Mouse (Mus musculus) mature B cell (primary cell): Measurements from ENCODE around the gene Cdh15.

Experiments
- in situ Hi-C: fragments of 300-500 bp; cut with MboI; formaldehyde crosslinking; loops from 2 replicates; pipeline ENCODE4 v1.14.3; 2019

Gene Cdh15

DNA sequence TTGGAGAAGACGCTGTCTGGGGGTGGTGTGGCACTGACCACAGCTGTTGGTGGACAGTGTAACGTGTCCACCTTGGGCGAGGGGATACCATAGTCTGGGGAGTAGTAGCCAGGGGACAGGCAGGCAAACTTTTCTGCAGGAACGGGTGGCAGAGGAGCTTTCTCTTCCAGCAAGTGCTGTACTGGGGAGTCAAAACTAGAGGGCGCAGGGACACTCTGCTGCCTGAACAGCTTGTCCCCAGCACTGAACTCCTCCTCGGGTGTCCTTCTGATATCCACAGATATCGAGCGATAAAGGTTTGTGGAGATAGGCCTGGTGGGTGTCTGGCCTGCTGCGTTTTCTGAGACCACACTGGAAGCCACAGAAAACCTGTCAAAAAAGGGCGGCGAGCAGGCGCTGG lies 43.7 kb downstream of the Cdh15 start:
- in situ Hi-C loops = no loop called here

DNA sequence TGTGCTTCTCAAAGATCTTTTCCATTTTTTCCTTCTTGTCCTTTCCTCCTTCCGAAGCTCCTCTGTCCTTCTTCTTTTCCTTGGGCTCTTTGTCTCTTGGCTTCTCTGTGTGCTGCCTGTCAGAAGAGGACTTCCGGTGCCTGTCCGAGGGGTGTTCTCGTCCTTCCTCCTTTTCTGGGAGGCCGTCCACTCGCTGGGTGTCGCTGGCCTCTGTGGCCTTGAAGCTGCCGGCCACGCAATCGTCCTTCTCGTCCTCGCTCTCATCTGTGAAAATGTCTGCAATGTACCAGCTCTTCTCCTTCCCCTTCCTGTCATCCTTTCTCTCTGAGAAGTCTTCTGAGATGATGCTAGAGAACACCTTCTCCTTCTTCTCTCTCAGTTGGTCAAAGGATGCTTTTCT lies 45.7 kb downstream of the Cdh15 start:
- in situ Hi-C loops = no loop called here

DNA sequence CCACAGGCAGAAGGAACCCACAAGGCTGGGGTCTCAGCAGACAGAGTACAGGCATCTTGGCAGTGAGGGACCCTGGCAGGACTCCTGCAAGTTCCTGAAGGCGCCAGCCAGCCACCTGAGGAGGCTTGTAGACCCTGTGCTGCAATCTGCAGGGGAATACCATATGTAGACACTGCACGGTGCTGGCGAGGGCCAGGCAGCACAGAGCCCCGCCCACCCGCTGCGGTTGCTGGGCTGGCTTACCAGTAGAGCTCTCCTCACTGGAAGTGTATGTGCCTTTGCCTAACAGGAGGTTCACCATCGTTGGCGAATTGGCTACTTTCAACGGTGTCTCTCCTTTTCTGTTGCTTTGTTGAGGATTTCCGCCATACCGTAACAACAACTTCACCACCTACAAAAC lies 48.6 kb downstream of the Cdh15 start:
- in situ Hi-C loops = no loop called here

DNA sequence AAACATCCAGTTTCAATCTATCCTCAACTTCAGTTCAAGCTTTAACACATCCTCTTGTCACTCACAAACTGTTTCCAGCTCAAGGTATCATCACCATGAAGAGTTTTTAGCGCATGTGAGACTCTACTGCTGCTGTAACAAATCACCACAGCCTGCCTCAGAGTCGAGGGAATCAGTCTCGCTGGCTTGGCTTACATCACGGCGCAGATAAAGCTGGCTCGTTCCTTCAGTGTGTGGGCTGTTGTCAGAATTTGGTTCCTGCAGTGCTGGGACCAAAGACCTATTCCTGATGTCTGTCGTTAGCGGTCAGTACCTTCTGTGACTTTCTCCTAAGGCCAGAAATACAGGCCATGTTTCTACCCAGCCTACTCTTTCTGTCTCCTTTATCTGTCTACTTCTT lies 49.4 kb downstream of the Cdh15 start:
- in situ Hi-C loops = no loop called here

DNA sequence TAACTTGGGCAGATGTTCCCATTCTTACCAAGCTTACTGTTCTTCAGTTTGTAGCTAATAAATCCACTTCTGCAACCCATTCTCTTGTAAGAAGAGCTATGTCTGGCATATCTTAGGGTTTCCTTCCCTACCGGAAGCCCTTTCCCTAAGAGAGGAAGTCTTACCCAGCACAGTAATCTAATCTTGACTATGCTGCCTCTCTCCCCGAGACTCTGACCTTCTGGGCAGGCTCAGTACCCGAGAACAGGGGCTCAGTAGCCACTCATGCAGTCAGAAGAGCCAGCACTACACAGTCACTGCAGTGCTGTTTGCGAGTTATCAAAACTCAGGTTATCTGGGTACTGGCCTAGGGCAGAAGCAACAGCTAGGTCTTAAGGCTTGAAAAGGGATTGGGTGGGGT lies 50.3 kb downstream of the Cdh15 start:
- in situ Hi-C loops = no loop called here

DNA sequence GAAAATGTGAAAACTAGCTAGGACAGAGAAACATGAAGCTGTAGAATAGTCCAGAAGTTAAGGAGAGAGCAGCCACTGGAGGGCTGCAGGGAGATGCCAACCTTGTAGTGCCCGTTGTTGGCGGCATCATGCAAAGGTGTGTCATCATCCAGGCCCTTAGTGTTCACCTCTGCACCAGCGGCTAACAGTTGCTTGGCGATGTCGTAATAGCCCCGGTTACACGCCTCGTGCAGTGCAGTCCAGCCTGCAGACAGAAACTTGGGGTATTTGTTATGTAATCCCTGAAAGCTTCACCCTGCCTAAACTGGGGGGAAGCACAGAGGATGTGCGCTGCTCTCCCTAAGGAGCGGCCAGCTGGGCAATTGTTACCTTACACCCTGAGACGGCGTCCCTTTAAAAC lies 50.7 kb downstream of the Cdh15 start:
- in situ Hi-C loops = no loop called here

DNA sequence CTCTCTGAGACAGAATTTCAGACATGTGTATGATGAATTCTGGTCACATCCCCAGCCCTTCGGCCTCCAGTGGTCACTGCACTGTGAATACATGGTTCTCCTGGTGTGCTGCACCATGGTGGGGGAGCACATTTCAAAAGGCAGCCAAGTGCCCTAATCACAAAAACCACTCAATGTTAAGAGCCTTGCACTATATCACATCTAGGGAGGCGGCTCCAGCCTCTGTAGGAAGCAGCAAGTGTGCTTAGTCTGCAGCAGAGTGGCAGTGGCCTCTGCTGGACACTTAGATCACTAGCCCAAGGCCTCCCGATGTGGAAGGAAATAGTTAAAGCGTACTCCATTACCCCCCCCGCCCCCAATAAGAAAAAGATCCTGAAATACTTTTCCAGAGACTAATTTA lies 51.3 kb downstream of the Cdh15 start:
- in situ Hi-C loops = no loop called here

DNA sequence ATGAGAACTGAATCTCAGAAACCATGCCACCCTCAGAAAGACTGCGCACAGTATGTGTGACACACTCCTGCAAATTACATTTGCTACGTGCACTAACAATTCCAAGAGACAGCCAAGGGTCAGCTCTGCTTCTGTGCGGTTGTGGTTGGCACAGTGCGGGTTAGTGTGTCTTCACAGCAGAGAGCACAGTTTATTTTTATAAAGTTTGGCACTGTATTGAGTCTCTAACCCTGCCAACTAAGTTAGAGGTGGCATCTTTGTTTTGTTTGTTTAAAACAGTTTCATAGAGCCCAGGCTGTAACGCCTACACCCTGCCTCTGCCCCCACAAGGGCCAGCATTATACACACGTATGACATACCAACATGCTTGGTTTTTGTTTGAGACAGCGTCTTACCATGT lies 53.7 kb downstream of the Cdh15 start:
- in situ Hi-C loops = loop anchor here (25.0 kb wide), 1 partner anchor 136 kb away; the partner anchor contains the start of gene Ankrd11

DNA sequence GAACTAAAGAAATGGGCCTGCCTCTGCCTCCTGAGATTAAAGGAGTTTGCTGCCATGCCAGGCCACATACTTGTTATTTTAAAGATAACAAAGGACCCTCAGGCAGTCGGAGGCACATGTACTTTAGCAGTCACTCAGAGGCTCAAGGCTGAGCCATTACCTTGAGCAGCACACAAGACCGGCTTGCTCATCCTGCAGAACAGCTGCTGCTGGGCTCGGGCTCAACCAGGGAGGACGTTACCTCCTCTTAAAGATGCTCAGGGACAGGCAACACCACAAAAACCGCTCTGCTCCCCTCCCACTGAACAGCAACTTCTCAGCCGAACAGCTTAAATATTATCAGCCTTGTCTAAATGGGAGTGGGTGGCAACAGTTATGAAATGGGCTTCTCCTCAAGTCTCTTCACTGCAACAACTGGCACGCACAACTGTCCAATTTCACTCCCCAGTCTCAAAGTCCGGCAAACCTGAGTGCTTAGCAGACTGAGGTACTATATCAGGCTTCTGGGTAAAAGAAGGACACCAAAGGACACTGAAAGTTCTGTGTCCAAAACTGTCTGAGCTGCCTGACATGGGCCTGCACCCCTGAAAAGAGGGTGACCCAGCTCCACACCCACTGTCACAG lies 54.2 kb downstream of the Cdh15 start:
- in situ Hi-C loops = loop anchor here (25.0 kb wide), 1 partner anchor 135 kb away; the partner anchor contains the start of gene Ankrd11

DNA sequence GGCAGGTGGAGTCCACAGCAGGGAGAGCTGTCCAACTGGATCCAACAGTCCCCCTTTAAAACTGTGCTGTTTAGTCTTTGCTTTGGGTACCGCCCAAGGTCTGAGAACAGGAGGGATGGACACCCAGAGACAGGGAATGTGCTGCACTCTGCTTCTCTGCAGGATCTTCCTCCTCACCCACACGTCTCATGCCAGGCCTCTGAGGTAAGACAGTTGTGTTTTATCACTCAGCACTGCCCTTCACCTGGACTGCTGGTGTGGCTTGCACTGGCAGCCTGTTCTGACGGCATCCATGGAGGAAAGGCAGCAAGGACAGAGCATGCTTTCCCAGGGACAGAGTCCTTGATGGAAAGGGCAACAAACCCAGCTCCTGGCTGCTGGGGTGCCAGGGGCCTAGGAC lies 54.8 kb downstream of the Cdh15 start:
- in situ Hi-C loops = loop anchor here (25.0 kb wide), 1 partner anchor 135 kb away; the partner anchor contains the start of gene Ankrd11

DNA sequence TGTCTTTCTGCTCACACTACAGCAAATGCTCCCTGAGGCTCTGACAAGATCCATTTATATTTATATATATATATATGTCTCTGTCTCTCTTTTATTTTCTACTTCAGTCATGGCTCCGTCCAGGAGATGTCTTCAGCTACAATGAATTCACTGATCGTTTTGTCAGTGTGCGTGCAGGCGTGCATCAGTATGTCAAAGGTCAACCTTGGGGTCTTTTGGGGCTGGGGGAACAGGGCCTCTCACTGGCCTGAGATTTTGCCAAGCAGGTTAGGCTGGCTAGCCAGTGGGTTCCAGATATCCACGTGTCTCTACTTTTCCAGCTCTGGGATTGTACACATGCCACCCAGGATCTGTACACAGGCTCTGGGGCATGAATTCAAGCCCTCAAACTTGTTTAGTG lies 55.2 kb downstream of the Cdh15 start:
- in situ Hi-C loops = loop anchor here (25.0 kb wide), 1 partner anchor 134 kb away; the partner anchor contains the start of gene Ankrd11

DNA sequence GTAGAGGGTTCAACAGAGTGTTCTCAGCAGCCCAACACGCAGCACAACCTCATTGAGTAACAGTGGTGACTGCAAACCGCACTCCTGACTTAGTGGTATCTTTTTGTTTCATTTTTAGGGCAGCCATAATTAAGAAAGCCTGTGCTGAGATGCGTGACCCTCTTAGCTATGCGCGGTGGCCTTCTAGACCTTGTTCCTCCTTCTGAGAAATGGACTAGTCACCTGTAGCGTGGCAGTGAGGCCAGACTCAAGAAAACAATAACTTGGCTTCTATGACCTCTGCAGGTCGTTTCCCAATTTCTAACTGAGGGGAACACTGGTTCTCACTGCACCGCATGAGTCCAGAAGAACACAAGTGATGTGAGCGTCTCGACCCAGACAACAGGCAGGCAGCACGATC lies 56.7 kb downstream of the Cdh15 start:
- in situ Hi-C loops = loop anchor here (25.0 kb wide), 1 partner anchor 133 kb away; the partner anchor contains the start of gene Ankrd11

DNA sequence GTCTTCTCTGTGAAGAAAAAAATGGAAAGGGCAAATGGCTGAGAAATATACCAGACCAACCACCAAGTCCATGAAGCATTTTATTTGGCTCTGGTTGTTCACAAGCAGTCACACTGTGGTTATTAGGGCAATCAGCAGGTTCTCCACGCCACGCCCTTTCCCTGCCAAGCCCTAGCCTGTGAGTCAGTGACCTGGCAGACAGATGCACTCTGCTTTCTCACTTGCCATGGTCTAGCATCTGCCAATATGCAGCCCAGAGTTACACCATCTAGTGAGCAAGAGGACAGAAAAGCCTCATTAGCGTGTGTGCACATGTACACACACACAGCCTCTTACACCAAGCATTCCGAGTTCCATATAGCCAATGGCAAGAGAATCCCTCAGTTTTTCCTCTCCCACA lies 57.6 kb downstream of the Cdh15 start:
- in situ Hi-C loops = loop anchor here (25.0 kb wide), 1 partner anchor 132 kb away; the partner anchor contains the start of gene Ankrd11

DNA sequence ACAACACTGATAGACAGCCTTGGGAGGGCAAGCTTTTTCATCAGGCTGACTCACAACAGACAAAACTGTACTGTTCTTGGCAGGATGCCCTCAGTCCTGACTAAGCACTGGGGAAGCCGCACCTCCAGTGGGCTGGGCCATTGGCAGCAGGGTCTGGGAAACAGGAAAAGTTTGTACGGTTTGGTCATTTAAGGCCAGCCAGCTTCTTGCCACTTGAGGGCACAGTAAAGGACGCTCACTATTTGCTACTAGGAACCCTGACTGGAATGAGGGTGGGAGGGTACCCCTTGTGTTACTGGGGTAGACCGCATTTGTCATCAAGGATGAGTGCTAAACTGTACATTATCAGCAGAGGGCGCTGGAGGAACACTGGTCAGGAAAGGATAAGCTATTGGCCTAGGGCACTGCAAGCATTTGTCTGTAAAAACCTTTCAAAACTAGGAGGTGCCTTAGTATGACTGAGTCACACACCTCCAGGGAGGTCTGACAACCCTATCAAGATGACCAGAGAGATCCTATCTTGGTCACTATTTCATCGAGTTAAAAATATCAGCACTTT lies 58.8 kb downstream of the Cdh15 start:
- in situ Hi-C loops = loop anchor here (25.0 kb wide), 1 partner anchor 131 kb away; the partner anchor contains the start of gene Ankrd11

DNA sequence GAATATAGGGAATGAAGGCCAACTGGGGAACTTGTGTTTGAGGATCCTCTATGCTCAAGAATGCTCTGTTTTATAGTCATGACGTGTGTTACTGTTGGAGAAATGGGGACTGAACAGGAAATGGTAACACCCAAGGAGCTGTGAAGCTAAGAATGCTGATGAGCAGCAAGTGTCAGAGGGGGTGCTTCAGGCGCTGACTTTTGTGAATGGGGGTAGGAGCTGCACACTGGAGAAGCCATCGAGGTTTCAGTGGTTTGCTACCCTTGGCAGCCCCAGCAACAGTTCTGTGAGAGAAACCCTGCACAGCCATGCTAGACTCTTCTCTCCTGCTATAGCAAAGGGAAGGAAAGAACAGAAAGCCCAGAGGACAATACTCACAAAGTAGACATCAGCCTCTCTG lies 64.4 kb downstream of the Cdh15 start:
- in situ Hi-C loops = loop anchor here (25.0 kb wide), 1 partner anchor 125 kb away; the partner anchor contains the start of gene Ankrd11

DNA sequence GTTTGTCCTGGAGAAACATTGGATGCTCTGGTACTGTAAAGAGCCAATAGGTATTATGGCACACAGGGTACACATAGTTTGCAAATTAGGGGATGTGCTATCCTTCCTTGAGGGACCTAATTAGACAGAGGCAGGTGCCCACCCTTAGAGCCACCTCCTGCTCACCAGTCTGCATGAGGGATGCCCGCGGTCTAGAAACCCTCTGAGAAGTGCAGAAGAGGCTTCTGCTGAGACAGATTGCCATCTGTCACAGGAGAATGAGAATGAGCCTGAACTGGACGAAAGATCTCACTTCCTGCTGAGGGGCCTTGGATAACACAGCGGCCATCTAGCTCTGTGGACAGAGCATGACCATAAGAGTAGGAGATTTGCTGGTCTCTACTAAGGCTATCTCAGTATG lies 65.1 kb downstream of the Cdh15 start:
- in situ Hi-C loops = loop anchor here (25.0 kb wide), 1 partner anchor 124 kb away; the partner anchor contains the start of gene Ankrd11

DNA sequence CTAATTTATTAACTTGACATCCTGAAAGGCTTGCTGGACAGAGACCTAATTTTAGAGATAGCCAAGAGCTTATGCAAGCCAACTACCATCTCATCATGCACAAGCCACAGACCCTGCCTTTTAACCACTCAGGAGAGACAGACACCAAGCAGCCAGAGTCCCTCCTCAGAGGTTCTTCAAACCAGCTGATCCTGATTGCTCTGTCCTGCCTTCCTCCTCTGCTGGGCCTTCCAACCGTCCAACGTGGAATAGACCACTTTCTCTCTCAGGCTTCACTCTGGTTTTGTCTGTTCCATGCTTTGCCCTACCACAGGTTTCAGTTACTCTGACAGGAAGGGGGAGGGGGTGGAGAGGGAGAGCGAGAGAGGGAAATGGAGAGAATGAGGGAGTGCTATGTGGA lies 69.0 kb downstream of the Cdh15 start:
- in situ Hi-C loops = loop anchor here (25.0 kb wide), 1 partner anchor 121 kb away; the partner anchor contains the start of gene Ankrd11
